Mouse (Mus musculus) thymus, adult 2 months (tissue): Measurements from ENCODE around the gene 4932438H23Rik. TPM values are rescaled to one million over a fixed set of nuclear protein-coding genes. Genes with fewer than 3 reads are reported as not detected.
"Not testable (repeated sequence)": the region's sequence is repeated elsewhere in the genome, so short reads cannot be mapped to it uniquely, and the experiment has no call there.

Experiments used
- DNase-seq: peaks from one replicate; pipeline ENCODE4 v3.0.0; 2021
- H3K27ac ChIP-seq: fragments of 200-500 bp; 2 replicates; pipeline ENCODE4 v1.5.1; 2012; ENCODE audit warnings: low read length, control low read depth; ENCODE audit not compliant: control insufficient read depth, insufficient read depth
- H3K27me3 ChIP-seq: fragments of 200-500 bp; 2 replicates; pipeline ENCODE4 v1.6.1; 2012; ENCODE audit warnings: mild to moderate bottlenecking, low read length, moderate library complexity, mixed read lengths; ENCODE audit not compliant: control insufficient read depth, insufficient read depth
- H3K36me3 ChIP-seq: fragments of 200-500 bp; 2 replicates; pipeline ENCODE4 v1.6.1; 2012; ENCODE audit warnings: mild to moderate bottlenecking, low read length, moderate library complexity; ENCODE audit not compliant: control insufficient read depth, insufficient read depth
- H3K4me1 ChIP-seq: fragments of 200-500 bp; replicated peaks from 2 replicates; pipeline ENCODE4 v1.6.1; 2012; ENCODE audit warnings: low read length; ENCODE audit not compliant: control insufficient read depth, insufficient read depth
- H3K4me3 ChIP-seq: fragments of 200-500 bp; 2 replicates; pipeline ENCODE4 v1.5.1; 2012; ENCODE audit warnings: mild to moderate bottlenecking, low read length, control low read depth, moderate library complexity; ENCODE audit not compliant: control insufficient read depth, insufficient read depth
- CTCF ChIP-seq: fragments of 200-500 bp; IDR thresholded peaks from 2 replicates; pipeline ENCODE4 v1.5.1; 2012; ENCODE audit warnings: mild to moderate bottlenecking, control low read depth, low read length, moderate library complexity, borderline replicate concordance; ENCODE audit not compliant: control insufficient read depth, poor library complexity, insufficient read depth; ENCODE audit errors: extremely low read depth
- POLR2A ChIP-seq: fragments of 200-500 bp; IDR thresholded peaks from 2 replicates; pipeline ENCODE4 v1.6.1; 2012; ENCODE audit warnings: mild to moderate bottlenecking, low read length, control low read depth, moderate library complexity; ENCODE audit not compliant: control insufficient read depth, poor library complexity, insufficient read depth; ENCODE audit errors: extremely low read depth
- WGBS: fragments of 180-500 bp; shearing (Covaris S2); methylation state at CpG from one replicate; pipeline ENCODE4 v1.1.7; 2018; 5-methylcytosine and 5-hydroxymethylcytosine counted together
- polyA plus RNA-seq: library from polyadenylated mRNA; depleted of rRNA; stranded (reverse); fragments of >200 nt; gene quantifications from 2 replicates; pipeline ENCODE4 v1.2.3, GENCODE M21; 2012

The 4932438H23Rik gene
- polyA plus RNA-seq, 1 experiment, result 1.1 TPM

DNA sequence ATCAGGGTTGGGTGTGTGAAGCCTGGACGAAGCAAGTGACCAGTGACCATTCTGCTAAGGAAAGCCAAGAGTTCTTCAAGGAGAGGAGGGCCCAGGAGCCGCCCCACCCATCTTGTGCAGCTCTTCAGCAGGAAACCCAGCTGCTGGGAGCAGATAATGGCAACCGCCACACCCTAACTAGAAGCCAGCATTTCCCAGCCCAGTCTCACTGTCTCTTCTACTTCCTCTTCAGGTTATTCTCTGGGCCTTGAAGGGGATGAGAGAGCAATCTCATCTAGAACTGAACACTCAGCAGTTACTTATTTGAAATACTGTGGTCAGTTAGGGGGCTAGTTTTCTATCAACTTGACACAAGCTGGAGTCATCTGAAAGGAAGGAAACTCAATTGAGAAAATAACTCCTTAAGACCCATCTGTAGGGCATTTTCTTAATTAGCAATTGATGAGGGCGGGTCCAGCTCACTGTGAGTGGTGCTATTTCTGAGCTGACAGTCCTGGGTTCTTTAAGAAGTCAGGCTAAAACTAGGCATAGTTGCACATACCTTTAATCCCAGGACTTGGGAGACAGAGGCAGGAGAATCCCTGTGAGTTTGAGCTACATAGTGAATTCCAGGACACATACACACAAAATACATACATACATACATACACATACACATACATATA lies 8.1 kb downstream of the 4932438H23Rik start:
- DNase-seq, result no peak
- Histone ChIP-seq H3K4me3 (no peak overlapping the region), H3K27me3 (no peaks in the 10 kb centered on the region), H3K27ac (no peak overlapping the region), H3K4me1 (no peaks in the 10 kb centered on the region), H3K36me3 (no peaks in the 10 kb centered on the region)
- TF ChIP-seq POLR2A (no peak), CTCF (no peak)
- WGBS, result 57% methylated on average over 4 of the region's 4 CpGs

DNA sequence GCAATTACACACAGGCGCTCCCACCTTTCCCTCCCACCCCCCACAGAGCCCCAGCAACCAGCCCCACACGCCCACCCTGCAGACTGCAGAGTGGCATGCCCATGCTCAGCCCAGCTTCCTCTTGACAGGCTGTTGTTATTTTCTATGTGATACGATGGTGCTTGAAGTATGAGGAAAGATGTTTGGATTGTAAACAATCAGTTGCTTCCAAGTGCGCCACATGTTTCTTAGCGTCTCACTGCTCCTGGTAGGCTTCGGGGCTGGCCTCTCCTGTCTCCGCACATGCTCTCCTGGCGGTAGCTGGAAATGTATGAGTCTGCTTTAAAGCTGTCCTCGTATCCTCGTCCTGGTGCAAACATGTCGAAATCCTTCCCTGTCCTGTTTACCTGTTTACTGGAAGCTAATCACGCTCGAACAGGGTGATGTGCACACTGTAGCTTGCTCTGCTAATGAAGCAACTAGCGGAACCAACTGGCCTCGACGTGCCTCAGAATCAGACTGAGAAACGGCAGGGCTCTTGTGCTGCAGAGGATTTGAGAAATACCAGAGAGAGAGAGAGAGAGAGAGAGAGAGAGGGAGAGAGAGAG lies 9.6 kb downstream of the 4932438H23Rik start:
- Histone ChIP-seq H3K36me3 (no peaks in the 10 kb centered on the region), H3K4me3 (no peak overlapping the region), H3K27me3 (no peaks in the 10 kb centered on the region), H3K4me1 (no peaks in the 10 kb centered on the region), H3K27ac (no peak overlapping the region)
- WGBS, result 86% methylated on average over 17 of the region's 17 CpGs
- TF ChIP-seq POLR2A (no peak), CTCF (no peak)
- DNase-seq, result no peak

DNA sequence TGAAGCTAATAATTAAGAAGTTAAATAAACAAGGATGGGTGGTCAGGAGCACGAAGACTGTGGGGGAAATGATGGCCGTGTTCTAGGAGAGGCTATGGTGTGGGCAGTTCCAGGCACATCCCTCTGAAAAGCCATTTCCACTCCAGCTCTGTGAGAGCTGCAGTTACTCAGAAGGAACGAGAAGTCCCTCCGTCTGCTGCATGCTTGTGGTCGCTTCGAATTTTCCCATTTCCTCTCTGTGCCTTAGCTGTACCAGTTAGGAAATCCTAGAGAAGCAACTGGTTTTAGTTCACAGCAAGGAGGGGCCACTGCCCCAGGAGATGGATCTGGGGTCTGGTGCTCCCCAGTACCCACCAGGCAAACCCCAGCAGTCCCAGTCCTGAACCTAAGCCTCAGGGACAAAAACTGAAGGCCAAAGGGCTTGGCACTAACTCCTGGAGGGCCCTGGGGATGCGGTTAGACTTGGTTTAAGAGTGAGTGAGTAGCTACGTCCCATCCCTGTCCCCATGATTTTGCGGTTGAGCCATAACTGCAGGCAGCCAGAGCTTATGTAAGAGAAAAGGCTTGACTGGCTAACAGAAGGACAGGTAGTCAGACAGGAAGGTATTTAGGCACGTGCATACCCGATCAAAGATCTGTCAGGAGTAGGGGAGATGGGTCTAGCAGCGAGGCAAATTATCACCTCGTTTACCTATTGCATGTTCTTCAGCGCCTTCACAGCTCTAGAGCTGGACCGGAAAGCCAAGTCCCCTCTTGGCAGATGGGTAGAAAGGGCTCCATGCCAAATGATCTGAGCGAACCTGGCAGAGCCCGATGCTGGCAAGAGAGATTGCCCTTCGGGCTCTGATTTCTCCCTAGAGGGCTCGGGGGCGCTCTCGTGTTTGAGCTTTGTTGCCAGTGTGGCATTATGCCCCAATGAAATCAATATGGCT lies 10.3 kb downstream of the 4932438H23Rik start:
- no peaks in the 10 kb centered on the region for H3K36me3 ChIP-seq
- H3K4me3 ChIP-seq, result no peak overlapping the region
- WGBS, result 83% methylated on average over 21 of the region's 21 CpGs
- DNase-seq, result no peak
- TF ChIP-seq CTCF, result no peak
- TF ChIP-seq POLR2A, result no peak
- no peak overlapping the region for H3K27ac ChIP-seq
- no peaks in the 10 kb centered on the region for H3K4me1 ChIP-seq
- no peaks in the 10 kb centered on the region for H3K27me3 ChIP-seq

DNA sequence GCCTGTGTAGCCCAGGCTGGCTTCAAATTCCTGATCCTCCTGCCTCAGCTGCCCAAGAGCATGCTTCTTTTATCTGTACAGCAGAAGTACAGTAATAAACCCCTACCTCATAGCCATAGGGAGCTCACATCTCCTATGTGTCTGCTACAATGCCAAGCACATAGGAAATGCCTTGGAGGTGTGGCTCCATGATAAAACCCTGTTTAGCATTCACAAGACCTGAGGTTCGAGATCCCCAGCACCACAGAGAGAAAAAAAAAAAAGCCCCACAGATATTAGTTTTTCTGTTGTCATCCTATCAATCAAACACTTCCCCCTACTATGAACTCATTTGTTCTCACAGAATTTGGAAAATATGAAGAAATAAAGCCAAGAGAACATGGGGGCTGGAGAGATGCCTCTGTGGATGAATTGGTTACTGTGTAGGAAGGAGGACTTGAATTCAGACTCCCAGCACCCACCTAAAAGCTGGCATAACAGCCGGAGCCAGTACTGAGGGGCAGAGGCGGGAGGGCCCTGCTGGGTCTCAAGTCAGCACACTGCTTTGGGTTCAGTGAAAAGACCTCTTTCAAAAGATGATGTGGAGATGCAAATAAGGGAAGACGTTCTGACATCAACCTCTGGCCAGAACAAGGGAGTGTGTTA lies 11.8 kb downstream of the 4932438H23Rik start:
- Histone ChIP-seq H3K27ac (no peak overlapping the region), H3K4me3 (no peak overlapping the region), H3K27me3 (no peaks in the 10 kb centered on the region), H3K36me3 (no peaks in the 10 kb centered on the region), H3K4me1 (no peaks in the 10 kb centered on the region)
- 79% methylated on average over 4 of the region's 4 CpGs for WGBS
- TF ChIP-seq POLR2A (no peak), CTCF (no peak)
- no peak for DNase-seq

GRCm38 (mm10) chr16:91081508-91081907 lies 13.4 kb downstream of the 4932438H23Rik start:
- TF ChIP-seq POLR2A (no peak), CTCF (peak; percentile 47; the same call in 1 of the 2 replicates)
- Histone ChIP-seq H3K36me3 (no peaks in the 10 kb centered on the region), H3K27me3 (no peaks in the 10 kb centered on the region), H3K27ac (no peak overlapping the region), H3K4me3 (no peak overlapping the region), H3K4me1 (no peaks in the 10 kb centered on the region)
- WGBS, result 27% methylated on average over 9 of the region's 12 CpGs
- DNase-seq, result peak; percentile 71

DNA sequence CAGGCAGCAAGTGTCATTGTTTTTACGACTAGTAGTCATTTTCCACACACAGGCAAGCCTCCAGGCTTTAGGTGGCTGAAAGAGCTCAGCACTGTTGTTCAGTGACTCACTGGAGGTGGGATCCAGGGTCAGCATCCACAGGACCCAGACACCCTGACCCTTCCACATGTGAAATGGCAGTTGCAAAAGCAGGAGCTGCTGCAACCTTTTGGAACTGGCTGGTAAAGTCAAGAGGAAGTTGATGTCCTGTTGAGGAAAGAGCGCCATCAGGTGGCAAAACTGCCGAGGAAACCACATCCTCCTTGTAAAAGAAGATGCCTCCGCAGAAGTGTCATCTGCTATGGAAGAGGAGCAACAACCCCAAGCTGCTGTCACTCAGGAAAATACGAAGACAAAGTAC lies 18.7 kb downstream of the 4932438H23Rik start:
- WGBS, result 38% methylated on average over 5 of the region's 5 CpGs
- no peaks in the 10 kb centered on the region for H3K36me3 ChIP-seq
- H3K4me1 ChIP-seq, result no peaks in the 10 kb centered on the region; the same call in 1 of the 2 replicates
- H3K27me3 ChIP-seq, result no peaks in the 10 kb centered on the region
- peak; percentile 61 for DNase-seq
- no peak for TF ChIP-seq POLR2A
- no peak for TF ChIP-seq CTCF
- H3K27ac ChIP-seq, result no peak overlapping the region
- H3K4me3 ChIP-seq, result no peak overlapping the region

GRCm38 (mm10) chr16:91075423-91075822 lies 19.5 kb downstream of the 4932438H23Rik start:
- not testable (repeated sequence) for H3K27ac ChIP-seq, H3K4me3 ChIP-seq, H3K27me3 ChIP-seq, H3K36me3 ChIP-seq, DNase-seq, H3K4me1 ChIP-seq
- 93% methylated on average over 8 of the region's 8 CpGs for WGBS
